Mouse (Mus musculus): ENCODE results near the gene Gpatch3.

Gene Gpatch3

DNA sequence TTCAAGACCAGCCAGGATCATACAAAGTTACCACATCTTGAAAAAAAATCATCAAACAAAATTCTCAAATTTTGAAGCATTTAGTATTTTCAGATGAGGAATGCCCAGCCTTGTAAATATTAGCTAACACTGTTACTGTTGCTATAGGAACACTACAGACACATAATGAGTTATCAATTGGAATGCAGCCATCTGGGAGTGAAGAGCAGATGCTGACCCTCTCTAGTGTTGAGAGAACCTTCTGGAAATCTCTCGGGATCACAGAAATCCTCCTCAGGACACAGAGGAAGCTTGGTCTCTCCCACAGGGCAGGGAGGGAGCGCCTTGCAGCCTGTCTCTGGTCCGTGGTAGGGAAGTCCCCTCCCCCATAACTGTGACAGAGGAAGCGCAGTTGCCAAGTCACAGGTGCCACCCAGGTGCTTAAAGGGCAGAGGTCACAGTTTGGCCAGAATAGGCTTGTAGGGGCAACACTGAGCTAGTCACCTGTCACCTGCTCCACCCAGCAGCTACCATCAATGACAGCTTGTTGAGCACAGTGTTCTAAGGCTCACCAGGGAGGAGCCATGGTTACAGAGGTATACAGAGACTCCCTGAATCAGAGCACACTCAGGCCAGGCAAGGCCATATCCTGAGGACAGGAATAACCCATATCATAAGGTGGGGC is 45.1 kb downstream of the Gpatch3 start:
- peak in 1 of 2 experiments; percentile 46 for DNase-seq (ENCODE audit: low spot score in 2 of 2)

- DNase-seq (ENCODE audit: low spot score in 2 of 2), result peak; percentile 62 to 69
Observed at GRCm38 (mm10) chr4:133620668-133621067, 46.1 kb downstream of the Gpatch3 start.

GRCm38 (mm10) chr4:133622161-133622695 is 47.7 kb downstream of the Gpatch3 start:
- peak; percentile 89 to 90 for DNase-seq (ENCODE audit: low spot score in 2 of 2)

DNA sequence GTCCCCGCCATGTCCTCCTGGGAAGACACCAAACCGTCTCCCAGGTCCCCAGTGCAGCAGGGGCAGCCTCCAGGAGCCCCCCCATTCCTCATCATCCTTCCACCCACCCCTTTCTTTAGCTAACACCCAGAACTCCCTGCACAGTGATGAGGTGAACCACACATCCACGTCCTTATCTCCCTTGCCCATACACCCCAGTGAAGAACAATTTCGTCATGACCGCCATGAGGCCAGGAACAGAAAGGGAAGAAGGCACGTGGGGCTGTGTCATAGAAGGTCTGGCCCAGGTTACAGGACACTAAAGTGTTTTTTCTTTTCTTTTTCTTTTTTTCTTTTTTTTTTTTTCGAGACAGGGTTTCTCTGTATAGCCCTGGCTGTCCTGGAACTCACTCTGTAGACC is 50.3 kb downstream of the Gpatch3 start:
- peak; percentile 63 to 67 for DNase-seq (ENCODE audit: low spot score in 2 of 2)

DNA sequence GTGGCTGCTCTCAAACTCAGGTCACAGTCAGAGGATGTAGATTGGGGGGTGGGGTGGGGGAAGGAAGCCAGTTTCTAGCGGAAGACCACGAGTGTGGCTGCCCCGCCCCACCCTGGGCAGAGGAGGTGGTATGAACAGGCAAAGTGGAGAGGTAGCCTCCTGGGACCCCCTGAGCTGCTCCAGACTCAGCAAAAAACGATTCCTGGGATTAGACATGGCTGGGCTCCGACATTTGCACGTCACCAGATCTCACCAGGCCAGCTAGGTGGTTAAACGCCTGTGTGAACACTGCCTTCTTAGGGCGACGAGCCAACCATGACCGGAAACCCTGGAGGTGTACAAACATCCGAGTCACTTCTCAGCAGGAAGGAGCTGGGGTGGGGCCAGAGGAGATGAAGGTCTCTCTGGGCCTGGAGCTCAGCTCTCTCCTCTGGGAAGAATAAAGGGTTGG is 51.1 kb downstream of the Gpatch3 start:
- peak; percentile 84 to 86 for DNase-seq (ENCODE audit: low spot score in 2 of 2)

DNA sequence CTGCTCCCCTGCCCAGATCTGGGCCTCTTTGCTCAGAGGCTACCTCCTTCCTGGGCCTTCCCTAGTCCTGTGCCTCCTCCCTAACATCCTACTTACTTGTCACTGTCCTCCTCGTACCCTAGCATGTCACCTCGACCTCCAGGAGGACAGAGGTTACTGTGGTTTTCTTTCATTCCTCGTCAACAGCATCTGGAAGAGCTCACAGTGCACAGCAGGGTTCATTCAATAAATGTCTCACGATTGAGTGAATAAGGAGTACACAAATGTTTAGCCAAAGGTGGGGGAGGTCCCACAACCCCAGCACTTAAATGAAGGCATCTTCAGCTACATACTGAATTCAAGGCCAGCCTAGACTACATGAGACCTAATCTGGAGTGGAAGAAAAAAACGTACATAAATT is 51.7 kb downstream of the Gpatch3 start:
- DNase-seq (ENCODE audit: low spot score in 2 of 2), result no peak

DNA sequence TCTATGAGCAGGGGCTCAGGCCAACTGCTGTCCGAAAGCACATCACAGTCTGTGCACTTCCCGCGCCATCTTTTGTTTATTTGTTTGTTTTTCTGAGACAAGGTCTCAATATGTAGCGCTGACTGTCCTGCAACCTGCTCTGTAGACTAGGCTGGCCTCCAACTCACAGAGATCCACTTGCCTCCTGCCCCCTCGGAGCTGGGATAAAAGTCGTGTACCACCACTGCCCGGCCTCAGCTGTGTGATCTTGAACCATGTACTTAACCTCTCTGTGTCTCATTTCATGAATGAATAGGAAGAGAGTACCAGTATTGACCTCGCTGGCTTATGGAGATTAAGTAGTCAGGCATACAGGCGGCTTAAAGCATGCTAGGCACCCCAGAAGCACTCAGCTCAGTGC is 52.1 kb downstream of the Gpatch3 start:
- no peak for DNase-seq (ENCODE audit: low spot score in 2 of 2)

DNA sequence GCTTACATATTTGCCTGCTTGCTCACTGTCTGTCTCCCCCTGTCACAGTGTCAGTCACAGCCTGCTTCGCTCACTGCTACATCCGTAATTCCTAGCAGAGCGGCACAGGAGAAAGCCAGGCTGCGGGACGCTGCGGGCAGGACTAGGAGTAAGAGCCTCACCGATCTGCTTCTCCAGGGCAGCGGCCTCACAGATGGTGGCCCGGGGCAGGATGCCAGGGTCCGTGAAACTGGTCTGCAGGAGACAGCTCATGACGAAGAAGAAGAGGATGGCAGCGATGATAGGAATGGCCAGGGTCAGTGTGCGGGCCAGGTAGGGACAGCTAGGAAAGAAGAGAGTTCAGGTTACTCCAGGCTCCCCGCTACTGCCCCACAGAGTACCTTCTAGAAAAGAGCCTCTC is 52.5 kb downstream of the Gpatch3 start:
- no peak for DNase-seq (ENCODE audit: low spot score in 2 of 2)

DNA sequence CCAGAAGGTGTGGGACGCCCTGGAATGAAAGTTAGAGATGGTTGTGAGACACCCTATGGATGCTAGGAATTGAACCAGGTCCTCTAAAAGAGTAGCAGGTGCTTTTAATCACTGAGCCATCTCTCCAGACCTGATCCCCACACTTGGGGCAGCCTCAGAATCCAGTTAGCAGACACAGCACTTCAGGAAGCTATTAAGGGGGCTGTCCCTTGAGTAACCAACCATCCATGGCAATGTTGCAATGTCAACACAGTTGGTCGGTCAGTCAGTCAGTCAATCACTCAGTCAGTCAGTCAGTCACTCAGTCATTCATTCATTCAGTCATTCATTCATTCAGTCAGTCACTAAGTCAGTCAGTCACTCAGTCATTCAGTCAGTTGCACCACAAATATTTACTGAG is 54.0 kb downstream of the Gpatch3 start:
- DNase-seq (ENCODE audit: low spot score in 2 of 2), result peak in 1 of 2 experiments; percentile 19

GRCm38 (mm10) chr4:133629191-133629590 is 54.6 kb downstream of the Gpatch3 start:
- no peak for DNase-seq (ENCODE audit: low spot score in 2 of 2)

DNA sequence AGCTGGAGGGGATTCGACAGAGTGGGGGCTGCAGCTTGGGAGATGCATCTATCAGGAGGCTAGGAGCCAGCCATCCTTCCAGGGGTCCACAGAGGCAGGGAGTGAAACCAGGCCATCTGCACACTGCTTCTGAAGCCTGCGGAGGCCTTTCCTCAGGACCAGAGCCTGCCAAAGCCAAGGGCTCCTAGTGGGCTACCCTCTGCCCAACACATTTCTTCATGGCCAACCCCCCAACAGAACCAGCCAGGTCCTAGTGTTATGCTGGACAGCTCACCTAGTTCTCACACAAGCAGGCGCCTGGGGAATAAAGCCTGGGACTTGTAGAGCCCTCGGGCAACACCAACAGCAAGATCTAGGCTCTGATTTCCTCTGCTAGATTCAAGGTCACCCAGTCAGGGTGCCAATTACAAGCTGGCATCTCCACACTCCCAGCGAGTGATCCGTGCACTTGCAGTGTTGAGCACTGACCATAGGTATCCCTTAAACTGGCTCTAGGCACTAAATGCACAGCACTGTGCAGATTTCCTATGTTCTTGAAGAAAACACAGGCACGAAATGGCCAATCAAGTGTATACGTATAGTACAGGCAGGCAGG is 55.9 kb downstream of the Gpatch3 start:
- DNase-seq (ENCODE audit: low spot score in 2 of 2), result no peak

GRCm38 (mm10) chr4:133631071-133631768 is 56.7 kb downstream of the Gpatch3 start:
- DNase-seq (ENCODE audit: low spot score in 2 of 2), result no peak

GRCm38 (mm10) chr4:133631769-133632411 is 57.3 kb downstream of the Gpatch3 start:
- peak in 1 of 2 experiments; percentile 48 for DNase-seq (ENCODE audit: low spot score in 2 of 2)

GRCm38 (mm10) chr4:133632483-133633327 is 58.2 kb downstream of the Gpatch3 start:
- DNase-seq (ENCODE audit: low spot score in 2 of 2), result peak; percentile 21 to 34

- peak; percentile 80 to 88 for DNase-seq (ENCODE audit: low spot score in 2 of 2)
Observed at GRCm38 (mm10) chr4:133633332-133634042, 58.9 kb downstream of the Gpatch3 start.
